Comparison of ENCODE assay signal across 11 mouse cellular contexts in genomic region chr11:113143839-113144627, GRCm38 (mm10).
DNase-seq lines count a peak whose midpoint lies in the region; ATAC-seq and TF ChIP-seq lines count a peak whose summit lies in the region.
"Had no signal": no experiment of that assay in that cellular context is flagged by ENCODE, and none has a peak within 500 bp of the region (broad histone marks: within the 10 kb centered on the region; RNA-seq: fewer than 3 reads in every experiment).

No protein-coding gene starts in this region.

- H3K4me3 ChIP-seq in left cerebral cortex, adult 2 months, result no peak overlapping the region
- H3K4me3 ChIP-seq in hindbrain, postnatal 0 days (ENCODE audit: low read length), result no peak overlapping the region
- no peak overlapping the region for H3K4me3 ChIP-seq in midbrain, embryonic 15.5 days
- H3K4me3 ChIP-seq in stomach, embryonic 15.5 days (replicated peaks), result no peak overlapping the region
- H3K4me3 ChIP-seq: embryonic facial prominence, embryonic 15.5 days; limb, embryonic 15.5 days had no signal

- no peaks in the 10 kb centered on the region for H3K27me3 ChIP-seq in hindbrain, postnatal 0 days (ENCODE audit: insufficient read depth, low read length)
- H3K27me3 ChIP-seq in midbrain, embryonic 15.5 days (replicated peaks), result no peaks in the 10 kb centered on the region
- no peaks in the 10 kb centered on the region for H3K27me3 ChIP-seq in stomach, embryonic 15.5 days (replicated peaks)
- H3K27me3 ChIP-seq: embryonic facial prominence, embryonic 15.5 days; limb, embryonic 15.5 days had no signal

- H3K27ac ChIP-seq in left cerebral cortex, adult 2 months, result peak overlapping the region; percentile 45
- H3K27ac ChIP-seq in hindbrain, postnatal 0 days, result peak overlapping the region; percentile 62
- H3K27ac ChIP-seq in midbrain, embryonic 15.5 days, result peak overlapping the region; percentile 53
- 0 out of 2 replicates have a peak overlapping the region, but pooled peaks have one; percentile 31 for H3K27ac ChIP-seq in stomach, embryonic 15.5 days
- H3K27ac ChIP-seq: embryonic facial prominence, embryonic 15.5 days; limb, embryonic 15.5 days had no signal

- H3K9ac ChIP-seq in hindbrain, postnatal 0 days (replicated peaks; ENCODE audit: low read length), result no peak overlapping the region
- no peak overlapping the region for H3K9ac ChIP-seq in midbrain, embryonic 15.5 days
- no peak overlapping the region for H3K9ac ChIP-seq in stomach, embryonic 15.5 days
- H3K9ac ChIP-seq: embryonic facial prominence, embryonic 15.5 days; limb, embryonic 15.5 days had no signal

- intact Hi-C loops in left cerebral cortex, adult 2 months (cut with DNase I), result loop anchor here (5.0 kb wide), 1 partner anchor 362 kb away; the partner anchor contains the start of gene Sox9

- H3K4me1 ChIP-seq in hindbrain, postnatal 0 days (ENCODE audit: insufficient read depth, low read length), result peaks cover 37% of the 10 kb centered on the region
- H3K4me1 ChIP-seq in midbrain, embryonic 15.5 days, result peaks cover 38% of the 10 kb centered on the region
- peaks cover 28% of the 10 kb centered on the region for H3K4me1 ChIP-seq in stomach, embryonic 15.5 days

- DNase-seq in left cerebral cortex, adult 2 months (ENCODE audit: extremely low spot score in 1 of 2, low spot score in 2 of 2), result peak in 1 of 2 experiments; percentile 47
- DNase-seq in left cerebral cortex, adult 11 months (ENCODE audit: low spot score), result no peak
- peak; percentile 76 for DNase-seq in cerebellum, adult 9-11 months
- peak; percentile 98 for DNase-seq in heart, adult 11 months
- peak; percentile 89 for DNase-seq in hindbrain, postnatal 0 days (ENCODE audit: low spot score)

- ATAC-seq in hindbrain, postnatal 0 days, result peak; percentile 86
- peak; percentile 80 for ATAC-seq in midbrain, embryonic 15.5 days (replicated peaks)
- no peak for ATAC-seq in stomach, embryonic 15.5 days (ENCODE audit: insufficient read depth, low FRiP score, low read depth)
- ATAC-seq in CD4-positive, CD25-positive, alpha-beta regulatory T cell, adult 4 months, result no peak

- no peak for TF ChIP-seq CTCF in left cerebral cortex, adult 2 months (IDR thresholded peaks at IDR 0.05)
- TF ChIP-seq CTCF in hindbrain, postnatal 0 days (IDR thresholded peaks at IDR 0.05; ENCODE audit: low read depth), result no peak

- 13% methylated on average over 14 of the region's 14 CpGs for WGBS in hindbrain, postnatal 0 days
- WGBS in midbrain, embryonic 15.5 days, result 13% methylated on average over 14 of the region's 14 CpGs
- 35% methylated on average over 14 of the region's 14 CpGs for WGBS in stomach, embryonic 15.5 days

- H3K4me2 ChIP-seq in hindbrain, postnatal 0 days (ENCODE audit: low read depth, low read length), result peak overlapping the region; percentile 39
- H3K4me2 ChIP-seq in midbrain, embryonic 15.5 days, result peak overlapping the region; percentile 14; the same call in 1 of the 2 replicates
- no peak overlapping the region for H3K4me2 ChIP-seq in stomach, embryonic 15.5 days
- H3K4me2 ChIP-seq: embryonic facial prominence, embryonic 15.5 days; limb, embryonic 15.5 days had no signal

- no peaks in the 10 kb centered on the region for H3K9me3 ChIP-seq in hindbrain, postnatal 0 days (ENCODE audit: low read length)
- no peaks in the 10 kb centered on the region for H3K9me3 ChIP-seq in midbrain, embryonic 15.5 days
- no peaks in the 10 kb centered on the region for H3K9me3 ChIP-seq in stomach, embryonic 15.5 days
- H3K9me3 ChIP-seq: embryonic facial prominence, embryonic 15.5 days; limb, embryonic 15.5 days had no signal

- H3K36me3 ChIP-seq in hindbrain, postnatal 0 days (ENCODE audit: insufficient read depth, low read length), result no peaks in the 10 kb centered on the region
- H3K36me3 ChIP-seq in midbrain, embryonic 15.5 days (replicated peaks), result no peaks in the 10 kb centered on the region
- H3K36me3 ChIP-seq in stomach, embryonic 15.5 days, result no peaks in the 10 kb centered on the region
- H3K36me3 ChIP-seq: embryonic facial prominence, embryonic 15.5 days; G1E; limb, embryonic 15.5 days had no signal

Comparison
In these comparisons a context has a peak if more than half of its experiments do, and no peak if none do; other contexts are left out.
1. ATAC-seq: peak in hindbrain, postnatal 0 days (single experiment) and midbrain, embryonic 15.5 days (single experiment); none in stomach, embryonic 15.5 days (single experiment) and CD4-positive, CD25-positive, alpha-beta regulatory T cell, adult 4 months (single experiment).
2. Peak in every context shown above with its lines, with median percentiles within 50 percentile points of each other: H3K27ac ChIP-seq.